Mouse (Mus musculus): ENCODE measurements around the gene Pdrg1. TPM values are rescaled to one million over a fixed set of nuclear protein-coding genes. Genes with fewer than 3 reads are reported as not detected.

The Pdrg1 gene
- total and polyA plus RNA-seq, 2 experiments from 2014 or later: 71.8 to 120 TPM

- Histone ChIP-seq H3K9ac (replicated peaks; ENCODE audit: low read depth, low read length) (no peak overlapping the region), H3K27ac (ENCODE audit: low read depth) (no peak overlapping the region), H3K4me2 (ENCODE audit: low read depth, low read length) (0 out of 2 replicates have a peak overlapping the region, but pooled peaks have one; percentile 21), H3K4me3 (ENCODE audit: low read depth, low read length) (no peak overlapping the region), H3K27me3 (ENCODE audit: control insufficient read depth, insufficient read depth, low read length) (no peaks in the 10 kb centered on the region), H3K36me3 (replicated peaks; ENCODE audit: control insufficient read depth, insufficient read depth, low read length) (peaks cover 21% of the 10 kb centered on the region), H3K4me1 (ENCODE audit: control insufficient read depth, insufficient read depth) (peaks cover 8% of the 10 kb centered on the region), H3K9me3 (replicated peaks; ENCODE audit: control insufficient read depth, low read length) (no peaks in the 10 kb centered on the region)
- TF ChIP-seq CTCF (IDR thresholded peaks at IDR 0.05; ENCODE audit: low read depth) (no peak), EP300 (IDR thresholded peaks at IDR 0.05; ENCODE audit: low read depth) (no peak)
- 39% methylated on average over 8 of the region's 8 CpGs for WGBS
- DNase-seq (ENCODE audit: low spot score): no peak
- ATAC-seq (ENCODE audit: insufficient read depth, low read depth): no peak
Observed at GRCm38 (mm10) chr2:153015804-153016203, 577 bp upstream of the Pdrg1 start.

GRCm38 (mm10) chr2:153013724-153014515 is 1.3 kb downstream of the Pdrg1 start:
- peak overlapping the region; percentile 54; the same call in 1 of the 2 replicates for H3K9ac ChIP-seq (replicated peaks; ENCODE audit: low read depth, low read length)
- H3K36me3 ChIP-seq (replicated peaks; ENCODE audit: control insufficient read depth, insufficient read depth, low read length): peaks cover 40% of the 10 kb centered on the region
- H3K4me2 ChIP-seq (ENCODE audit: low read depth, low read length): peak overlapping the region; percentile 91
- no peaks in the 10 kb centered on the region for H3K9me3 ChIP-seq (replicated peaks; ENCODE audit: control insufficient read depth, low read length)
- 0 out of 2 replicates have a peak overlapping the region, but pooled peaks have one; percentile 69 for H3K4me3 ChIP-seq (ENCODE audit: low read depth, low read length)
- peaks cover 8% of the 10 kb centered on the region for H3K4me1 ChIP-seq (ENCODE audit: control insufficient read depth, insufficient read depth)
- no peak overlapping the region for H3K27ac ChIP-seq (ENCODE audit: low read depth)
- 86% methylated on average over 11 of the region's 11 CpGs for WGBS
- TF ChIP-seq CTCF (IDR thresholded peaks at IDR 0.05; ENCODE audit: low read depth) (no peak), EP300 (IDR thresholded peaks at IDR 0.05; ENCODE audit: low read depth) (no peak)
- no peaks in the 10 kb centered on the region for H3K27me3 ChIP-seq (ENCODE audit: control insufficient read depth, insufficient read depth, low read length)
- DNase-seq (ENCODE audit: low spot score) (no peak), ATAC-seq (ENCODE audit: insufficient read depth, low read depth) (no peak)

- H3K27me3 ChIP-seq (ENCODE audit: control insufficient read depth, insufficient read depth, low read length): no peaks in the 10 kb centered on the region
Observed at GRCm38 (mm10) chr2:153009192-153009973, 5.8 kb downstream of the Pdrg1 start.

GRCm38 (mm10) chr2:153005981-153006380 is 9.2 kb downstream of the Pdrg1 start:
- no peak for DNase-seq (ENCODE audit: low spot score)
- no peaks in the 10 kb centered on the region for H3K4me1 ChIP-seq (ENCODE audit: control insufficient read depth, insufficient read depth)
- no peak overlapping the region for H3K27ac ChIP-seq (ENCODE audit: low read depth)
- no peaks in the 10 kb centered on the region for H3K9me3 ChIP-seq (replicated peaks; ENCODE audit: control insufficient read depth, low read length)
- no peak overlapping the region for H3K9ac ChIP-seq (replicated peaks; ENCODE audit: low read depth, low read length)
- no peak for ATAC-seq (ENCODE audit: insufficient read depth, low read depth)
- H3K4me2 ChIP-seq (ENCODE audit: low read depth, low read length): no peak overlapping the region
- WGBS: 80% methylated on average over 3 of the region's 3 CpGs
- TF ChIP-seq CTCF (IDR thresholded peaks at IDR 0.05; ENCODE audit: low read depth): no peak
- TF ChIP-seq EP300 (IDR thresholded peaks at IDR 0.05; ENCODE audit: low read depth): no peak
- H3K4me3 ChIP-seq (ENCODE audit: low read depth, low read length): no peak overlapping the region
- peaks cover 31% of the 10 kb centered on the region for H3K36me3 ChIP-seq (replicated peaks; ENCODE audit: control insufficient read depth, insufficient read depth, low read length)
- no peaks in the 10 kb centered on the region for H3K27me3 ChIP-seq (ENCODE audit: control insufficient read depth, insufficient read depth, low read length)

More at GRCm38 (mm10) chr2:153009192-153009973, 5.8 kb downstream of the Pdrg1 start:
- Histone ChIP-seq H3K36me3 (replicated peaks; ENCODE audit: control insufficient read depth, insufficient read depth, low read length) (peaks cover 50% of the 10 kb centered on the region), H3K27ac (ENCODE audit: low read depth) (no peak overlapping the region), H3K4me2 (ENCODE audit: low read depth, low read length) (no peak overlapping the region), H3K9ac (replicated peaks; ENCODE audit: low read depth, low read length) (no peak overlapping the region), H3K9me3 (replicated peaks; ENCODE audit: control insufficient read depth, low read length) (no peaks in the 10 kb centered on the region), H3K4me1 (ENCODE audit: control insufficient read depth, insufficient read depth) (peaks cover 5% of the 10 kb centered on the region), H3K4me3 (ENCODE audit: low read depth, low read length) (no peak overlapping the region)
- ATAC-seq (ENCODE audit: insufficient read depth, low read depth): no peak
- WGBS: 82% methylated on average over 12 of the region's 12 CpGs
- no peak for DNase-seq (ENCODE audit: low spot score)
- TF ChIP-seq EP300 (IDR thresholded peaks at IDR 0.05; ENCODE audit: low read depth) (no peak), CTCF (IDR thresholded peaks at IDR 0.05; ENCODE audit: low read depth) (no peak)

GRCm38 (mm10) chr2:153003681-153004338 is 11.4 kb downstream of the Pdrg1 start:
- TF ChIP-seq CTCF (IDR thresholded peaks at IDR 0.05; ENCODE audit: low read depth): no peak
- TF ChIP-seq EP300 (IDR thresholded peaks at IDR 0.05; ENCODE audit: low read depth): no peak
- DNase-seq (ENCODE audit: low spot score) (peak; percentile 5), ATAC-seq (ENCODE audit: insufficient read depth, low read depth) (no peak)
- Histone ChIP-seq H3K27me3 (ENCODE audit: control insufficient read depth, insufficient read depth, low read length) (no peaks in the 10 kb centered on the region), H3K4me1 (ENCODE audit: control insufficient read depth, insufficient read depth) (no peaks in the 10 kb centered on the region), H3K27ac (ENCODE audit: low read depth) (no peak overlapping the region), H3K36me3 (replicated peaks; ENCODE audit: control insufficient read depth, insufficient read depth, low read length) (peaks cover 9% of the 10 kb centered on the region), H3K9ac (replicated peaks; ENCODE audit: low read depth, low read length) (no peak overlapping the region), H3K4me3 (ENCODE audit: low read depth, low read length) (no peak overlapping the region), H3K9me3 (replicated peaks; ENCODE audit: control insufficient read depth, low read length) (no peaks in the 10 kb centered on the region), H3K4me2 (ENCODE audit: low read depth, low read length) (no peak overlapping the region)
- 58% methylated on average over 13 of the region's 13 CpGs for WGBS
